Comparison of ENCODE assay signal across 8 mouse cellular contexts in genomic region chr1:155212936-155213774, GRCm38 (mm10). TPM values are rescaled to one million over a fixed set of nuclear protein-coding genes. Genes with fewer than 3 reads are reported as not detected.
DNase-seq lines count a peak whose midpoint lies in the region; ATAC-seq and TF ChIP-seq lines count a peak whose summit lies in the region.

No protein-coding gene starts in this region.

- H3K4me1 ChIP-seq in heart, embryonic 10.5 days, result peaks cover 73% of the 10 kb centered on the region
- peaks cover 15% of the 10 kb centered on the region for H3K4me1 ChIP-seq in kidney, postnatal 0 days (replicated peaks; ENCODE audit: insufficient read depth, low read length)
- peaks cover 24% of the 10 kb centered on the region; the same call in 1 of the 2 replicates for H3K4me1 ChIP-seq in liver, embryonic 11.5 days (replicated peaks; ENCODE audit: control insufficient read depth, insufficient read depth, low read length)

- no peak overlapping the region; the same call in 1 of the 2 replicates for H3K27ac ChIP-seq in gastrocnemius, adult 2 months
- peak overlapping the region; percentile 81 for H3K27ac ChIP-seq in heart, embryonic 10.5 days
- H3K27ac ChIP-seq in kidney, postnatal 0 days, result peak overlapping the region; percentile 70
- H3K27ac ChIP-seq in liver, embryonic 11.5 days (ENCODE audit: low read depth, low read length), result no peak overlapping the region

- H3K36me3 ChIP-seq in heart, embryonic 10.5 days, result peaks cover 19% of the 10 kb centered on the region
- peaks cover 16% of the 10 kb centered on the region; the same call in 1 of the 2 replicates for H3K36me3 ChIP-seq in kidney, postnatal 0 days (ENCODE audit: insufficient read depth, low read length)
- H3K36me3 ChIP-seq in liver, embryonic 11.5 days (ENCODE audit: control insufficient read depth, insufficient read depth, low read length), result no peaks in the 10 kb centered on the region

- no peak for TF ChIP-seq CTCF in gastrocnemius, adult 2 months (IDR thresholded peaks at IDR 0.05)
- TF ChIP-seq CTCF in kidney, postnatal 0 days (IDR thresholded peaks at IDR 0.05; ENCODE audit: low read depth), result no peak

- no peak overlapping the region for H3K9ac ChIP-seq in kidney, postnatal 0 days (ENCODE audit: low read depth, low read length)
- H3K9ac ChIP-seq in liver, embryonic 11.5 days (ENCODE audit: low read depth, low read length), result no peak overlapping the region

- no peaks in the 10 kb centered on the region for H3K9me3 ChIP-seq in heart, embryonic 10.5 days
- no peaks in the 10 kb centered on the region for H3K9me3 ChIP-seq in kidney, postnatal 0 days (replicated peaks; ENCODE audit: low read length)
- H3K9me3 ChIP-seq in liver, embryonic 11.5 days (ENCODE audit: control insufficient read depth, low read length), result no peaks in the 10 kb centered on the region

- H3K27me3 ChIP-seq in heart, embryonic 10.5 days (ENCODE audit: insufficient read depth, poor library complexity, severe bottlenecking), result no peaks in the 10 kb centered on the region
- H3K27me3 ChIP-seq in kidney, postnatal 0 days (ENCODE audit: insufficient read depth, low read length), result no peaks in the 10 kb centered on the region
- H3K27me3 ChIP-seq in liver, embryonic 11.5 days (replicated peaks; ENCODE audit: control insufficient read depth, insufficient read depth, low read length), result no peaks in the 10 kb centered on the region

- H3K4me3 ChIP-seq in gastrocnemius, adult 2 months, result peak overlapping the region; percentile 24
- no peak overlapping the region for H3K4me3 ChIP-seq in heart, embryonic 10.5 days
- no peak overlapping the region for H3K4me3 ChIP-seq in kidney, postnatal 0 days (replicated peaks; ENCODE audit: low read depth, low read length)
- H3K4me3 ChIP-seq in liver, embryonic 11.5 days (ENCODE audit: low read depth, low read length), result no peak overlapping the region

- no peak overlapping the region for H3K4me2 ChIP-seq in kidney, postnatal 0 days (ENCODE audit: low read length)
- H3K4me2 ChIP-seq in liver, embryonic 11.5 days, result no peak overlapping the region

- intact Hi-C loops in gastrocnemius, adult 2 months (cut with DNase I), result no loop called here

- ATAC-seq in kidney, postnatal 0 days (replicated peaks; ENCODE audit: low FRiP score, low read depth), result no peak; the same call in 1 of the 2 replicates
- no peak for ATAC-seq in liver, embryonic 11.5 days (replicated peaks; ENCODE audit: low FRiP score)

- 30% methylated on average over 18 of the region's 18 CpGs for WGBS in heart, embryonic 10.5 days
- 18% methylated on average over 18 of the region's 18 CpGs for WGBS in kidney, postnatal 0 days
- 49% methylated on average over 18 of the region's 18 CpGs for WGBS in liver, embryonic 11.5 days

- peak; percentile 68 for DNase-seq in gastrocnemius, adult 2 months
- no peak for DNase-seq in gastrocnemius, postnatal 10 days
- DNase-seq in adrenal gland, postnatal 25 days, result peak; percentile 55
- no peak for DNase-seq in heart, embryonic 10.5 days (ENCODE audit: low spot score)
- no peak for DNase-seq in kidney, postnatal 0 days (ENCODE audit: low spot score)
- peak; percentile 68 for DNase-seq in retina, embryonic 14.5 days (ENCODE audit: low spot score)
- no peak for DNase-seq in thymus, postnatal 25 days
- DNase-seq in liver, embryonic 11.5 days (ENCODE audit: low spot score), result no peak

RNA-seq across cellular contexts. Expression of gene BC034090, which starts 31.1 kb away (rescaled TPM):
- 1 to 10 TPM in 1 of 2 experiments, under 1 TPM in 1; 0.94 to 1.8 TPM for total RNA-seq in gastrocnemius, adult 2 months (2021)
- total RNA-seq in gastrocnemius, postnatal 10 days (2021), result 10 to 100 TPM in 1 of 2 experiments, 1 to 10 TPM in 1; 3.8 to 10.3 TPM
- 33.9 and 35.3 TPM in 2 replicates for total RNA-seq in adrenal gland, postnatal 25 days (2021)
- 6.0 and 6.5 TPM in 2 replicates for polyA plus RNA-seq in heart, embryonic 10.5 days (2016; fragmentation: Nextera tagmentation; extraction: Ambion mirVana)
- polyA plus RNA-seq in kidney, postnatal 0 days (2015; fragmentation: Nextera tagmentation; extraction: Ambion mirVana), result 9.9 and 10.2 TPM in 2 replicates
- polyA plus RNA-seq in liver, embryonic 11.5 days (2014; fragmentation: Nextera tagmentation; extraction: Ambion mirVana), result 0.86 and 1.8 TPM in 2 replicates

RNA-seq across cellular contexts. Expression of gene Stx6, which starts 54.6 kb away (rescaled TPM):
- total RNA-seq in gastrocnemius, adult 2 months (2021), result 10 to 100 TPM; 10.5 to 12.8 TPM
- 10 to 100 TPM; 26.8 to 27.4 TPM for total RNA-seq in gastrocnemius, postnatal 10 days (2021)
- 38.3 and 57.5 TPM in 2 replicates for total RNA-seq in adrenal gland, postnatal 25 days (2021)
- polyA plus RNA-seq in heart, embryonic 10.5 days (2016; fragmentation: Nextera tagmentation; extraction: Ambion mirVana), result 56.0 and 66.9 TPM in 2 replicates
- 57.1 and 59.9 TPM in 2 replicates for polyA plus RNA-seq in kidney, postnatal 0 days (2015; fragmentation: Nextera tagmentation; extraction: Ambion mirVana)
- 36.0 and 36.9 TPM in 2 replicates for polyA plus RNA-seq in liver, embryonic 11.5 days (2014; fragmentation: Nextera tagmentation; extraction: Ambion mirVana)

Comparison
In these comparisons a context has a peak if more than half of its experiments do, and no peak if none do; other contexts are left out.
1. DNase-seq: peak in gastrocnemius, adult 2 months (single experiment), adrenal gland, postnatal 25 days (single experiment) and retina, embryonic 14.5 days (single experiment); none in gastrocnemius, postnatal 10 days (single experiment), heart, embryonic 10.5 days (single experiment), kidney, postnatal 0 days (single experiment), thymus, postnatal 25 days (single experiment) and liver, embryonic 11.5 days (single experiment).
2. H3K27ac ChIP-seq: peak in heart, embryonic 10.5 days (single experiment) and kidney, postnatal 0 days (single experiment); none in gastrocnemius, adult 2 months (single experiment) and liver, embryonic 11.5 days (single experiment).